Mouse (Mus musculus) inflammation-experienced regulatory T-cells, adult 6 months (primary cell): ENCODE measurements around the gene Mapkbp1. TPM values are rescaled to one million over a fixed set of nuclear protein-coding genes. Genes with fewer than 3 reads are reported as not detected.
A peak's percentile ranks its signal among the peaks of the same experiment; 100 is the strongest.

Experiments used
- ATAC-seq: one replicate; pipeline ENCODE4 v1.8.0; 2017
- polyA plus RNA-seq, 3 experiments: library from polyadenylated mRNA; unstranded; fragments of 100-300 nt; shearing (Covaris generic); gene quantifications; one replicate each; pipeline ENCODE4 v1.2.1; 2017

Gene Mapkbp1
- polyA plus RNA-seq, 3 experiments from 2014 or later: 1.2 to 3.1 (median 1.6) TPM

DNA sequence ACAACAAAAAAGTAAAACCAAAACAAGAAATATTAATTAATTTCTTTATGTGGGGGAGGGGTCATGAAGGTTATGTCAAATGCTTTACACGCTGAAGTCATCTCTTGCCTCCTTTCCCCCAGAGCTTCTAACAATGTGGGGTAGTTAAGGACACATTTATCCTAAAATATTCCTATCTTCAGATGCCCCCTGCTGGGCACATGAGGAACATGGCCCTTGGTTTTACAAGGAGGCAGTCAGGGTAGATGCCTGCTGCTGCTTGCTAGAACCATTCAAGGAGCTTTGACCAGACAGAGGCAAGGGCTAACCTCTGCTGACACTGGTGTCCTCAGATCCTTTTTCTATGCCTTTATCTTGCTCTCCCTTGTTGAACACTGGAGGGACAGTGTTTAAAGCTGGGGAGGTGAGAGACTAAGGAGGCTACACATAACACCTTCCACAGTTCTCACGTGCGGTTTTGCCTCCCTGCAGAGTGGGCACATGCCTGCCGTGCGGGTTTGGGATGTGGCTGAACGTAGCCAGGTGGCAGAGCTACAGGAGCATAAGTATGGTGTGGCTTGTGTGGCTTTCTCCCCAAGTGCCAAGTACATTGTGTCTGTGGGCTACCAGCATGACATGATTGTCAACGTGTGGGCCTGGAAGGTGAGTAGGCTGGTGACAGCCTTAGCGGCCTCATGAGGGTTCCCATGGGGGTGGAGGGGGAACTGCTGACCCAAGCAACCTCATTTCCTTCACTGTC is 39.1 kb downstream of the Mapkbp1 start:
- peak; percentile 46 for ATAC-seq

DNA sequence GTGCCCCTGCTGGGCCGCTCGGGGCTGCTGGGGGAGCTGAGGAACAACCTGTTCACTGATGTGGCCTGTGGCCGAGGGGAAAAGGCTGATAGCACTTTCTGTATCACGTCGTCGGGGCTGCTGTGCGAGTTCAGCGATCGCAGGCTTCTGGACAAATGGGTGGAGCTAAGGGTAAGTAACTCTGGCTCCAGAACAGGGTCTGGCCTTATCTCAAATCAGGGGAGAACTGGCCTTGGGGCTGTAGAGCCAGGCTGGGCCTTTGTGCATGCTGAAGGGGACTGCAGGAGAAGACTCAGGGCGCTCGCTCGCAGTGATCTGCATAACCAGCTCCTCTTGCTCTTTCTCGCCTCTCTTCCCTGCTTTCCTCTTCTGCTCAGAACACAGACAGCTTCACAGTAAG is 40.4 kb downstream of the Mapkbp1 start:
- ATAC-seq: no peak

DNA sequence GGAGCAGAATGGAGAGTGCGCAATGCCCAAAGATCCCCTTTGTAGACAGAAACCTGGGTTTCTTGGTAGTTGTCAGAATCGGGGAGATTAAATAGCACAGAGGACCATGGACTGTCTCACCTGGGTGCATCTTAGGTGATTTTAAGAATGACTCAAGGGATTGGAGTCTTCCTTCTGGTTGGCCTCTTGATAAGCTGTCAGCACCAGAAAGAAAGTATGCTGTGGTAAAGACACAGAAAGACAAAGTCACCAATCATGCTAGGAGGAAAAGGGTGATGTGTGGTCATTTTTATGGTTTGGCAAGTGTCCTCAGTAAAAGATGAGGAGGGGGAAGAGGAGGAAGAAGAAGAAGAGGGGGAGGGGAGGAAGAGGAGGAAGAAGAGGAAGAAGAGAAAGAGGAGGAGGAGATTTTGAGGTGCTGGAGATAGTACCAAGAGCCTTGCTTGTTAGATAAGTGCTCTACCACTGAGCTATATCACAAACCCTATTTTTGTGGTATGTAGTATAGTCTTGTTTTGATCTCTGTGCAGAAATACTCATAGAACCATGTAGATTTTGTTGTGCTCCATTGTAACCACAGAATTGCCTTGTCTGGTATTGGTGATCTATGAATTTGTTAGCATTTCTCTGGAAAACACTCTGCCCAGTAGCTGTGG is 41.5 kb downstream of the Mapkbp1 start:
- no peak for ATAC-seq

DNA sequence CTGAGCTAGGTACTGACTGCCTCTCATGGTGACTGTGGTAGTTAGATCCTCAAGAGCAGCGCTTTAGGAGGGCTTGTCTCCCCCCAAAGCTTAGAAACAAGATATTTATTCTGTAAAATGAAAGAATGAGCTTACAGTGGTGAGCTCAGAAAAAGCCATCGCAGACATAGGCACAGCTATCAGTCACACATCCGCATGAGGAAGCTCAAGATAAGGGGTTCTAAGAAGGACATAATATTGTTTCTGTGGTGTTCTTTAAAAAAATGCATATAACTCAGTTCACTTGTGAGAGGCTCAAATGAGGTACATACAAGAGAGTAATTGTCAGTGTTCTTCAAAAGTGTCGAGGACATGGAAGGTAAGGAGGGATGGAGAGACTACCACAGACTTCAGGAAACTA is 43.4 kb downstream of the Mapkbp1 start:
- ATAC-seq: no peak

DNA sequence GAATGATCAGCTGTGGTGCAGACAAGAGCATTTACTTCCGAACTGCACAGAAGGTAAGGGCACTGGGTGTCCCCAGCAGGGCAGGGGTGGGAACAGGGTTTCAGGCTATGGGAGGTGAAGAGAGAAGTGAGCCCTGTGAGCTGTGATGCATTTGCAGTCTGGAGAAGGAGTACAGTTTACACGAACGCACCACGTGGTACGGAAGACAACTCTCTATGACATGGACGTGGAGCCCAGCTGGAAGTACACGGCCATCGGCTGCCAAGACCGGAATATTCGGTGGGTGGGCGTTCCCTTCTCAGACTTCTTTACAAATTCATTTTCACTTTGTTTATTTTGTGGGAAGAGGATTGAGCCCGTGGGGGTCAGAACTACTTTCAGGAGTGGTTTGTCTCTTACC is 45.1 kb downstream of the Mapkbp1 start:
- ATAC-seq: no peak

DNA sequence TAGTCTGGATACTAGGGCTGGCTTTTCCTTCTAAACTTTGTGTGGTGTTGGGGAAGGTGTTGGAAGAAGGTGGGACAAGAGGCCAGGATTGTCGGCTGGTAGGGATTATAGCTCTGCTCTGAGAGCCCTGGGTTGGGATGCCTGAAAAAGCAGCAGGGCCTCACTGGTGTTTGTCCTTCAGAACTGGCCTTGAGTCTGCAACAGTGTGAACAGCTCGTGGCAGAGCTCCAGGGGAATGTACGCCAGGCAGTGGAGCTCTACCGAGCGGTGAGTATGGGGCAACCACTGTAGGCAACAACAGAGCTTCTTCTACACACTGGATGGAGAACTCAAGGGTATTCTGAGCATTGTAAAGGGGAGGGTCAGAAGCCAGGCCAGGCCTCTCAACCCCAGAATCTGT is 51.8 kb downstream of the Mapkbp1 start:
- ATAC-seq: no peak

DNA sequence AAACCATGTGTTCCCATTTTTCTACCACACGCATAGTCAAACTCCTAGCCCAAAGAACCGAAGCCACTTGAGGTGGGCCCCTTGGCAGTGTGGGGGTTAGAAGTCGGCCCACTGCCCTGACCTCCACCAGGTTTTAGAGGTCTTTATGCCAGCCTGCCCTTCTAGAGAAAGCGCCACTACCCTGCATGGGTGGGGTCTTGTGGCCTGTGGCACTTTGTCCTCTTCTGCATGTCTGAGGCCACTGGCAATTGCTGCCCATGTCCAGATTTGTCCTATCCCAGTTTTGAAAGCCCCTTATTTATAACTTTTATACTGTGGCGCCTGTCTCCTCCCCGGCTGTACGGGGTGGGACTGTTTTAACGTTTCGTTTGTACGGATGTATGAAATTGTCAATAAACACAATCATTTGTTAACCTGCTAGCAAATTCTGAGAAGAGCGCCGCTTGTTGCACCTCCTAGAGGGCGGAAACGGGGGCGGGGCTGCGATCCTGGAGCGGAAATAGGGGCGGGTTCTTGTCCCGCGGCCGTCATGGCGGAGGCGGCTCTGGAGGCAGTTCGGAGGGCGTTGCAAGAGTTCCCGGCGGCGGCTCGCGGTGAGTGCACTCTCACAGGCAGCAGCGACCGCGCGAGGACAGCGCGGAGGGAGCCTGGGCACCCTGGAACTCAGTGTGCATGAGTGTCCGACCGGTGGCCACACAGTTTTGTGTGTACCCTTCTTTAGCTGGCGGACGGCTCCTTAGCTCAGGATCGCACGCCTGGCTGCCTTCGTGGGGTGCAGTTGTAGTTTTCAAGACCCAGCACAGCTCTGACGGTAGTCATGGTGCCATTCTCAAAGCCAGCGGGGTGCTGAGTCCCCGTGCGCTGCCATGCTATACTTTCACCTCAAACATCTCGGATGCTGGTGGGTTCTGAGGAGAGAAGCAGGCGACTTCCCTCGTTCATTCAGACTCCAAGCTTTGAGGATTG is 54.8 kb downstream of the Mapkbp1 start, which contains the start of the genes Jmjd7 and Gm28042:
Gene Jmjd7, plus strand, starts transcription at position 500 of the 966 bp plus-strand sequence.
Gene Gm28042, plus strand, starts transcription at position 510 of the 966 bp plus-strand sequence.
- peak; percentile 98 for ATAC-seq

DNA sequence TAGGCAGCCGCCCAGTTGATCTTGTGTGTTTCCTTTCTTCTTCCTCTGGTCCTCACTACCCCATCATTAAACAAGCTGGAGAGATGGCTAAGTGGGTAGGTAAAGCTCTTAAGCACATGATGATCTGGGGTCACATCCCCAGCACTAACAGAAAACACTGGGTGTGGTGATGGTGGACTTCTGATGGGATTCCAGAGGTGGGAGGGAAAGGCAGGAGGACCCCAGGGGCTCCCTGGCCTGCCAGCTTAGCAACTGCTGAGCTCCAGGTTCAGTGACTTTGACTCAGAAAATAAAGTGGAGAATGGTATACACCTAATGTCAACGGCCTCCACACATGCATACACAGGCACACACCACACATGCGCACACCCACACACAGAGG is 55.4 kb downstream of the Mapkbp1 start:
- ATAC-seq: no peak

DNA sequence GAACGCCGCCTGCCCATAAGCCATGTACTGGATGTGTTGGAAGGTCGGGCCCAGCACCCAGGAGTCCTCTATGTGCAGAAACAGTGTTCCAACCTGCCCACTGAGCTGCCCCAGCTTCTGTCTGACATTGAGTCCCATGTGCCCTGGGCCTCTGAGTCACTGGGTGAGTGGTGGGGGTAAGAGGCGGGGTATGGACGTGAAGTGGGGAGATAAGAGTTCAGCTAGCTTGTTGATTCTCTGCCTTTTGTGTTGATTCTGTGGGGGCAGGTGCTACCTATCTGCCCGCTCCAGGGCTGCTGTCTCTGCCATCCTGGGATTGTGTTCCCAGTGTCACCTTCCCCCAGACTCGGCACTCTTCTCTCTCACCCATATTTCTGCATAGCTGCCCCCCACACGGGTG is 57.9 kb downstream of the Mapkbp1 start:
- ATAC-seq: no peak

DNA sequence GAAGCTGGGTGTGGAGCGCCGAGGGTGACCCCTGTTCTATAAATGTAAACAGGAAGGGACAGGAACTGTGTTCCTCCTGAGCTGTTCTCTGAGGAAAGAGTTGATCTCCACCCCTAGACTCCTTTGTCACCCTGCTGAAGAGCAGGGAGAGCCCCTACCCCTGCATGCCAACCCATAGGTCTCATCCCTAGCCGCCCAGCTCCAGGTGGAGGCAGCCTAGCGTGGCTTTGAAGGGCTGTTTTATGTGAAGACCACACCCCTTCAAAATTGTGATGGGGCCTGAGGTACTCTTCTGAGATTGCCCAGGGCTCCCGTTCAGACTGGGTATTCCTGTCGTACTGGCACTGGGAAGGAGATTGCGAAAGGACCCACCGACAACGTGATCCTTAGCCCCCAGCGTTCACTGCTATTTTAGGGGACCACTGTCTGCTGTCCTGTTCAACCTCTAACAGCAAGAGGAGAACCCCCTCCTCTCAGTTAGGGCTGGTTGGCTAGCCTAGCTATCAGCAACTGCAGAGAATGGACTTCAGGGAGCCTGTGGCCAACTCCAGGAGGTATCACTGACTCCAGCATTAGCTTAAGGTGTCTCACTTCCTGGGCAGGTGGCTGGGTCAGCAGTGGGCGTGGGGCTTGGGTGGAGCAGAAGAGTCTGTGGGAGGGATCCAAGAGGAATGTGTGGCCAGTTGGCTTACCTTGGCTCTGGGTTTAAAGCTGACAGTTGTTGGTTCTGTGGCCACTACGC is 60.4 kb downstream of the Mapkbp1 start, which contains the start of gene Pla2g4b:
Gene Pla2g4b, plus strand, starts transcription at position 692 of the 742 bp plus-strand sequence.
- ATAC-seq: no peak

DNA sequence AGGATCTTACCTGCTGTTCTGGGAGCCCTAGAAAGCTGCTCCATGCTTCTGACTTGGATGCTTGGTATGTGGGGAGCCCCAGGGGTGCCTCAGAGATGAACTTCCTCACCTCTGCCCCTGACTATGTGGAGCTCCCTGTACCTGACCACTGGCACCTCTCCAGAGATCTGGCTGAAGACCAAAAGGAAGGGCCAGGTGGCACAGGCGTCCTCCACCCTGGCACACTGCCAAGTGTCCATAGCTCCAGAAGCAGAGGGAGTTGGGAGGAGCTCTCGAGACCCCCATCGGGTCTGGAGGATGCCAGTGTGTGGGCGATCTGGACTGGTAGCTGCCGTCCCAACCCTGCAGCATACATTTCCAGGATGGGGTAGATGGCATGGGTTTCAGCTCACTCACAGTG is 61.2 kb downstream of the Mapkbp1 start:
- ATAC-seq: no peak

DNA sequence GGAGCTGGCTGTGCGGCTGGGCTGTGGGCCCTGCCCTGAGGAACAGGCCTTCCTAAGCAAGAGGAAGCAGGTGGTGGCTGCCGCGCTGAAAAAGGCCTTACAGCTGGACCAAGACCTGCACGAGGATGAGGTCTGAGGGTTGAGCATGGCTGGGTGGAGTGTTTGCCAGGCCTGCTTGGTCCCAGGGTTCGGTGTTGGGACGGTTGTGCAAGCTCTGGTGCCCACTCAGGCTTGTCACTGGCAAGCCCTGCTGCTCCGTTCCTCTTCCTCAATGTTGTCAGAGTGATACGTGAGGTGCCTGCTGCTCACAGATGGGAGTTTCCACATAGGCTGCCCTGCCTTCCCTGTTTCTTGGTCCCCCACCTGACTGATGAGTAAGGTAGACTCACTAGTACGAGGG is 65.2 kb downstream of the Mapkbp1 start:
- no peak for ATAC-seq

DNA sequence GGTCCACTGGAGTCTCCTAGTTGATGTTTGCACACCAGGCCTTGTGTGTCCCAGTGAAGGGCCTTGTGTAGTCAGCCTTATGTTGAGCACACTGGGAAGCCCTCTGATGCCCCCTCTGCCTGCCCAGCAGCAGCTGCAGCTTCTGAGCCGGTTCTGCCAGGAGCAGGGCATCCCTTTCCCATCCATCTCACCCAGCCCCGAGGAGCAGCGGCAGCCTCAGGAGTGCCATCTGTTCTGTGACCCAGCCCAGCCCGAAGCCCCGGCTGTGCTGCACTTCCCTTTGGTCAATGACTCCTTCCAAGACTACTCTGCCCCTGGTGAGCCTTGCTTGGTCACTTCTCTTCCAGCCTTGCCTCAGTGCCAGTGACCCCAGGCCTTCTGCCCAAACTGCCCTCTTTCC is 68.5 kb downstream of the Mapkbp1 start:
- no peak for ATAC-seq

DNA sequence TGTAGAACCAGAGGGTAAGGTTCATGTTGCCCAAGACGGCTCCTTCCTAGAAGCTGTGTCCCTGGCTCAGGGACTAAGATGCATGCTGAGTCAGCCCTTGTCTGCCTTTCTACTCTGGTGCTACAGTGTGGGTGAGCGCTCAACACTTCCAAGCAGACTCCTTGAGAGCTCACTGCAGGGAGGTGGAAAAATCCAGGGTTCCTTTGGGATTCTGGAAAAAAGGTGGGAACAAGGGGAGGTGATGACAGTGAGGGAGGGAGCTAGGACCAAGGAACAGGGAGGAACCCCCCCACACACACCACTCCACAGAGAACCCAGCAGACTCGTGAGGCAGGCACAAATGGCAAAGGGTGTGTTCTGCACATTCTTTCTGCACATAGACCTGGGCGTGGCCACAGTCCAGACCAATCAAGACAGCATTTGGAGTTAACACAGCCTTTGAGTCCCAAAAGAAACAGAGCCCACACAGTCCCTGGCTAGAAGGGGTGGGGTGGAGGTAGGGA is 71.7 kb downstream of the Mapkbp1 start:
- ATAC-seq: no peak

DNA sequence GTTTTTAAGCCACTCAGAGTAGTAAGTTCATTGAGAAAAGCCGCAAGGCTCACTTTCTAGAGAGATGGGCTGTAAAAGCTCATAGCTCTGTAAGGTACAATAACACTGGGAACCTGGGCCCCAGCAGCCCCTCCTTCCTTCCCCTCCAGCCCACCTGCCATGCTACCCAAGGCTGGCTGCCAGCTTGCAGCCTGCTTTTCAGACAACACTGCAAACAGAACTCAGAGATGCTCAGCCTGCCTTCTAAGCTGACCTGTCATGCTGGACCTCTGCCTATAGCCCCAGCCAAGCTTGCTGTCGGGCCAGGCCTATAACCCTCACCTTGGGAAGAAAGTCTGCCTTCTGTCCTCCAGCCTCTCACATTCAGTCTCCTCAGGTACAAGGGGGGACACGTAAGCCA is 72.2 kb downstream of the Mapkbp1 start:
- no peak for ATAC-seq

DNA sequence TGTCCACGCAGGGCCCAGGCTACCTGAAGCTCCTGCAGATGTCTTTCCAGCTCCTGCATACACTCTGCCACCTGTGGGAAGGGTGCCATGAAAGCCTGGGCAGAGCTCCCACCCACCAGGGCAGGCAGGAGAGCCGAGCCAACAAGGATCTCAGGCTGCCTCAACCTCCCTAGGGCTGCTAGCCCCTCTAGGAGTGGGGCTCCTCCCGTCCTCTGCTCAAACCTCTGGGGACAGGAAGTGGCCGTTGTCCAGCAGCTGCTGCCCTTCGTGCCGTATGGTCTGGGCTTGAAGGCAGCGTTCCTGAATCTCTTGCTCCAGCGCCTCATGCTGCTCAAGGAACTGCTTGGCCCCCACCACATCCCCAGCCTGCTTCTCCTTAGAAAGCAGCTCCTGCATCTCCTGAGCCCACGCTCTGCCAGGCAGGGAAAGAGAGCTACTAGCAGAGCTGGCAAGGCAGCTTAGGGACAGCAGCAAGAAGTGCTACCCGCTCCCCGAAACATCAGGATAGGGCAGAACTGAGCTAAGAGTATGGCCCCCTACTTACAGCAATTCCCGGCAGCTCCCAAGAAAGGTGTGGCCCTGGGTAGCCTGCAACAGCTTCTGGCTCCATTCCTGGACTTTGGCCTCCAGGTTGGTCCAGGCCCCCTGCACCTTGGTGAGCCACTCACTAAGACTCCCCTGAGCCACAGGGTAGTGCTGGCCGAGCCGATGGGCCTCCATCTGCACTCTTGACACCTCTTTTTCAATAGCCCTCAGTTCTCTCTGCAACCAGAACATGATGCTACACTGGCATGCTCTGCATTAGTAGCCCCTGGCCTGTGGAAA is 74.2 kb downstream of the Mapkbp1 start:
- no peak for ATAC-seq

DNA sequence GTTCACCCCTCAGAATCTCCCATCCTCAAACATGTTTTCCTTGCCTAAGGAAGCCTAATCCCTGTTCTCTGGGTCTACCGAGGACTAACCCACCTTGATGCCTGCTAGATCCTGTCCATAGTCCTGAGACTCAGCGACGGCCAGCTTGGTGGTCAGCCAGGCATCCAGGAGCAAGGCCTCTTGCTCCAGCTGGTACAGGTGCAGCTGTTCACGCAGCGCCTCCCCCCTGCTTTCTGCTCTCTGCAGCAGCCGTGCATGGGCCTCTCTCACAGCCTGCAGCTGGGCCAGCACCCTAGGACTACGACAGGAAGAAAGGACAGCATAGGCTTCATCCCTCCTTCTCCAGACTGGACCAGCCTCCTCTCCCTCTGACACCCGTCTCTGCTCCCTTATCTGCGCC is 75.7 kb downstream of the Mapkbp1 start:
- ATAC-seq: no peak

DNA sequence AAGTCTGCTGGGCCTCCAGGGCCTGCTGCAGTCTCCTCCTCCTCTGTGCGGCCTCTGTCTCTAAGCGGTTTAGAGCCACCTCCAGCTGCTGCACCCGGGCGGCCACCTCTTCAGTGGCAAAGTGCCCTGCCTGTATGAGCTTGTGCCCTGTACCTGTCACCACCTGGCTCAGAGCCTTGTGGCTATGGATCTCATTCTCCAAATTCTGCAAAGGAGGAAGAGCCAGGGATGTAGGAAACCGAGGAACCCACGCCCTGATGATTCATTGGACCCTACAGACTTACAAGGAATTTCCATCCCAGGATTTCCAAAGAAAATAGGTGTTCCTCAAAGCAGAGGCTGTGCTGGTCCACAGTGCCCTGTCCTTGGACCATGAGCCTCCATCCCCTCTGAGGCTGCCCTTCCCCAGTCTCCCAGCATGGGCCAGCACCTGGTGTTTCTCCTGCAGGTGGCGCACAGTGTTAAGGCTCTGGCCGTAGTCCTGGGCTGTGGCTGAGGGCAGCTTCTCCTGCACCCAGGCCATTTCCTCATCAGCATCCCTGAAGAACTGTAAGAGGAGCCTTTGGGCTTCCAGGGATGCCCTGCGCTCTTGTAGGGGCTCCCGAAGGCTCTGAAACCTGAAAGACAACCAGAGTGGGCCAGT is 77.3 kb downstream of the Mapkbp1 start:
- ATAC-seq: no peak

DNA sequence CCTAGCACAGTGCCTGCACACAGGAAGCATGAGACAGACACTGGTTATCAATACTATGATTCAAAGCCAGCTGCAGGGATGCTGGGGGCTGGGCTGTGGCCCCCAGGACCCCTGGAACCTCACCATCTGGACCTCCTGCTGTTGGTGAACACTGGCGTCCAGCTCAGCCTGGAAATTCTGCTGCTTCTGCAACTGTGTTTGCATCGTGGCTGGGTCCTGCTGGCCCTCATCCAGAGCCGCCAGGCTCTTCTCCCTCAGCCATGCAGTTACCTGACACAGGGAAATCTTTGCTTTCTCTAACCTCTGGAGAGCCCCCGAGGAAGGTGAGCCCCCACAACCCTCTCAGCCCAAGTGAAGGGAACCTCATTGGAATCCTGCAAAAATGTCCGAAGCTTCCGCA is 78.9 kb downstream of the Mapkbp1 start:
- ATAC-seq: no peak

DNA sequence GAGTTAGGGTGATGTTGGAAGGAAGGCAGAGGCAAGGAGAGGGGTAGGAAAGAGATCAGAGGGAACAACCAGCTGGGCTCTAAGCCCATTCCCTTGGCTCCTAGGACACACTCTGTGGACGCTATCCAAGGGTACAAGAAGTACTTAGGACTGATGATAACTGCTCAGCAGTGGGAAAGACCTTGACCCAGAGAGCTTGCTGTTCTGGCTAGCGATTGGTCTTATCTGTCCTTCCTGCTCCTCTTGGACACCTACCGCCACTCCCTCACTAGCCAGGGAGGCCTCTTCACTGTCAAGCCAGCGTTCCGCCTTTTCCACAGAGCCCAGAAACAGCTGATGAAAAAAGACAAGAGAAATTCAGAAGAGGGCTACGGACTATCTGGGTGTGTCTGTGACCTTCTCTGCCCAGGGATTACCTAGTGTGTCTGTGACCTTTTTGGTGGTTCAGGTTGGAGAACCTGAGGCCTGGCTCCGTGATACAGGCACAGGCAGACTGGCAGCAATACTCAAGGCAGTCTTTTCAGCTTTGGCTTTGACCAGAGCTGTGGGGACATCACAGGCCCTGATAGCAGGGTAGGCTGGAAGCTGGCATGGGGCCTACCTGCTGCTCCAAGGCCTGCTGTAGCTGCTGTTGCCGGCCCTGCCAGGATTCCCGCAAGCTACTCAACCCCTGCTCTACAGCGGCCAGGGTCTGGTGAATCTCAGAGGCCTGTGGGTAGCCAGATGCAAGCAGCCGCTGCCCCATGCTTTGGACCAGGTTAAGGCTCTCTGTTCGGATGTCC is 82.5 kb downstream of the Mapkbp1 start:
- no peak for ATAC-seq
